Mouse (Mus musculus) heart, postnatal 0 days (tissue): ENCODE data around the gene Amhr2.

Experiments used
- CTCF ChIP-seq: IDR thresholded peaks from 2 replicates; pipeline ENCODE4 v1.5.1; 2016; ENCODE audit warnings: antibody characterized with exemption, control low read depth, low read depth
- EP300 ChIP-seq: IDR thresholded peaks from 2 replicates; pipeline ENCODE4 v1.6.1; 2016; ENCODE audit warnings: antibody characterized with exemption, low read depth

- peak; percentile 78 for TF ChIP-seq CTCF
- no peak for TF ChIP-seq EP300
These were observed 2.7 kb upstream of the Amhr2 start for GRCm38 (mm10) chr15:102442490-102442889.
